Mouse (Mus musculus): ENCODE data around the gene Cyp4a14.

DNA sequence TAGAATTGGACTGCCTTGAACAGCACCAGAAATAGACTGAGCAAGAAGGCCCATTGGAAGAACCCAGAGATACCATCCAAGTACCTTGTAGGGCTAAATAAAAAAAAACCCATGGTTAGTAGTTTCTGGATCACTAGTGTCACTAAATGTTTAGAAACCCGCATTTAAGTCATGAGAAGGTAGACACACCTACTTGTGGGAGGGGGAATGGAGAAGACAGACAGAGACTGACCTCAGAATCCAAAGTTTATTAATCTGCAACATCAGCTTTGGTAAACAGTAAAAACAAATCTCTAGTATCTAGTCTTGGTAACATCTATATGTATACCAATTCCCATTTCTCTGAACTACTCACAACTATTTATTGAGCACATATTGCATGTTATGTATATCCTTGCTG, at the start of gene Cyp4a14:
- TF ChIP-seq CTCF (IDR thresholded peaks at IDR 0.05; ENCODE audit: control insufficient read depth, insufficient read depth, insufficient read length) (no peak), MAX (IDR thresholded peaks at IDR 0.05) (no peak), MYOD1 (IDR thresholded peaks at IDR 0.05; ENCODE audit: control insufficient read depth, insufficient read length, low read depth) (no peak), CEBPB (IDR thresholded peaks at IDR 0.05; ENCODE audit: low read depth) (no peak), USF1 (IDR thresholded peaks at IDR 0.05; ENCODE audit: low read depth) (no peak), MYOG (IDR thresholded peaks at IDR 0.05; ENCODE audit: control insufficient read depth, extremely low read depth, insufficient read length) (no peak), FOSL1 (IDR thresholded peaks at IDR 0.05; ENCODE audit: insufficient read depth, low read length, poor library complexity, severe bottlenecking) (no peak)

Measured in C2C12 (cell line).